Mouse (Mus musculus): ENCODE measurements around the gene Son. TPM values are rescaled to one million over a fixed set of nuclear protein-coding genes. Genes with fewer than 3 reads are reported as not detected.
"Not testable (repeated sequence)": the region's sequence is repeated elsewhere in the genome, so short reads cannot be mapped to it uniquely, and the experiment has no call there.

Gene Son
- polyA plus RNA-seq, 1 experiment: 200 TPM

DNA sequence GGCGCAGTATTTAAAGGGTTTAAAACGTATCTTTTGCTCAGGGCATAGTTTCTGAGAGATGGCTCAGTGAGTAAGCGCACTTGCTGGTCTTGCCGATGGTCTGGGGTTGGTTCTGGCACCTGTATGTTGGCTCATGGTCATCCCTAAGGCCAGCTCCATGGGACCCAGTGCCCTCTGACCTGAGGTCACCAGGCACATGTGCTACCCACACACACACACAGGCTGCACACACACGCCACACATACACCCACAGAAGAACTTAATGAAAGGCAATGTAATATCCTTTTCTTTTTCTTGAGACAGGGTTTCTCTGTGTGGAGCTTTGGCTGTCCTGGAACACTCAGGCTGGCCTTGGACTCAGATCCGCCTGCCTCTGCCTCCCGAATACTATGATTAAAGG lies 14.4 kb upstream of the Son start:
- no peak for DNase-seq
- Histone ChIP-seq H3K4me3 (replicated peaks; ENCODE audit: extremely low read depth, low read depth, low read length) (no peak overlapping the region), H3K4me1 (ENCODE audit: control insufficient read depth, insufficient read depth, low read length) (no peaks in the 10 kb centered on the region)
- TF ChIP-seq CTCF (IDR thresholded peaks at IDR 0.05; ENCODE audit: insufficient read depth, low read length) (no peak), POLR2A (IDR thresholded peaks at IDR 0.05; ENCODE audit: borderline replicate concordance, extremely low read depth, low read depth, low read length) (no peak)
- 90% methylated on average over 7 of the region's 7 CpGs for WGBS

- Histone ChIP-seq H3K4me3 (replicated peaks; ENCODE audit: extremely low read depth, low read depth, low read length) (no peak overlapping the region), H3K4me1 (ENCODE audit: control insufficient read depth, insufficient read depth, low read length) (no peaks in the 10 kb centered on the region)
- DNase-seq: no peak
- no peak for TF ChIP-seq POLR2A (IDR thresholded peaks at IDR 0.05; ENCODE audit: borderline replicate concordance, extremely low read depth, low read depth, low read length)
- no peak for TF ChIP-seq CTCF (IDR thresholded peaks at IDR 0.05; ENCODE audit: insufficient read depth, low read length)
- whole genome bisulfite sequencing: 74% methylated on average over 12 of the region's 12 CpGs
Observed at GRCm38 (mm10) chr16:91633641-91634040, 13.7 kb upstream of the Son start.

GRCm38 (mm10) chr16:91639161-91639560 lies 8.1 kb upstream of the Son start:
- H3K4me3 ChIP-seq (replicated peaks; ENCODE audit: extremely low read depth, low read depth, low read length): no peak overlapping the region
- DNase-seq: no peak
- H3K4me1 ChIP-seq (ENCODE audit: control insufficient read depth, insufficient read depth, low read length): no peaks in the 10 kb centered on the region
- TF ChIP-seq CTCF (IDR thresholded peaks at IDR 0.05; ENCODE audit: insufficient read depth, low read length) (no peak), POLR2A (IDR thresholded peaks at IDR 0.05; ENCODE audit: borderline replicate concordance, extremely low read depth, low read depth, low read length) (no peak)
- 93% methylated on average over 5 of the region's 5 CpGs for WGBS

- Histone ChIP-seq H3K4me1 (ENCODE audit: control insufficient read depth, insufficient read depth, low read length) (no peaks in the 10 kb centered on the region), H3K4me3 (replicated peaks; ENCODE audit: extremely low read depth, low read depth, low read length) (no peak overlapping the region)
- no peak for DNase-seq
- TF ChIP-seq CTCF (IDR thresholded peaks at IDR 0.05; ENCODE audit: insufficient read depth, low read length) (no peak), POLR2A (IDR thresholded peaks at IDR 0.05; ENCODE audit: borderline replicate concordance, extremely low read depth, low read depth, low read length) (no peak)
- 98% methylated on average over 2 of the region's 2 CpGs for WGBS
Observed at GRCm38 (mm10) chr16:91639636-91640035, 7.7 kb upstream of the Son start.

DNA sequence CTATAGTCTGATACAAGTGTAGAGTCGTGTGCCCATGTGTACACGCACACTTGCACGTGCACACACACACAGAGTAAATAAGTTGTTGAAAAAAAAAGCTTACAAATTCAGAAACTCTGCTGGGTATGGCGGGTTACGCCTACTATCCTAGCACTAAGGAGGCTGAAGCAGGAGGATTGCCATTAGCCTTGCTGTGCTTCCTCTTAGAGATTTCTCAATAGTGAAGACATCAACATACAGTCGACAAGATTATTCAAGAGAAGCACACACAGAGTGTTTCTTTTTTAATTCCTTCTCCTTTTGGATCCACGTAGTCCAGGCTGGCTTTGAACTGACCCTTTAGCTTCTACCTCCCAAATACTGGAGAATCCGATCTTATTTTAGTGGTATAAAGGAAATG lies 7.1 kb upstream of the Son start:
- no peak for DNase-seq
- Histone ChIP-seq H3K4me1 (ENCODE audit: control insufficient read depth, insufficient read depth, low read length) (no peaks in the 10 kb centered on the region), H3K4me3 (replicated peaks; ENCODE audit: extremely low read depth, low read depth, low read length) (no peak overlapping the region)
- 90% methylated on average over 8 of the region's 8 CpGs for whole genome bisulfite sequencing
- TF ChIP-seq CTCF (IDR thresholded peaks at IDR 0.05; ENCODE audit: insufficient read depth, low read length): no peak
- no peak for TF ChIP-seq POLR2A (IDR thresholded peaks at IDR 0.05; ENCODE audit: borderline replicate concordance, extremely low read depth, low read depth, low read length)

DNA sequence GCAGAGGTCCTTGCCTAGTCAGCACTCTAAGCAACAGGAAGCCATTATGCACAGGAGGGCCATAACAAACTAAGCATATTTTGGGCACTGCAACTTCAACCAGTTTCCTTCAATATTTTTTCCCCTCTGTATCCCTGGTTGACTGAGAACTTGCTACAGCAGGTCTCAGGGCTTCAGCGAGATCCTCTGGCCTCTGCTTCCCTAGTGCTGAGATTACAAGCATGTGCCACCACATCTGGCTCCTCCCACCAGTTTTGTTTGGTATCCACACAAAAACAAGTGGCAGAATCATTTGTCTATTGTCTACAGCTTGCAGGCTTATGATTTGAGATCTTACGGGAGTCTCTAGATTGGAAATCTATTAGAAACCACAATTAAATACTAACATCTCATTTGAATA lies 2.4 kb upstream of the Son start:
- 77% methylated on average over 2 of the region's 2 CpGs for WGBS

GRCm38 (mm10) chr16:91645420-91645819 lies 1.9 kb upstream of the Son start:
- not testable (repeated sequence) for DNase-seq; H3K4me1 ChIP-seq (ENCODE audit: control insufficient read depth, insufficient read depth, low read length); H3K4me3 ChIP-seq (replicated peaks; ENCODE audit: extremely low read depth, low read depth, low read length)
- WGBS: 40% methylated on average over 1 of the region's 2 CpGs

More for the DNA sequence above, 2.4 kb upstream of the Son start:
- TF ChIP-seq CTCF (IDR thresholded peaks at IDR 0.05; ENCODE audit: insufficient read depth, low read length) (no peak), POLR2A (IDR thresholded peaks at IDR 0.05; ENCODE audit: borderline replicate concordance, extremely low read depth, low read depth, low read length) (no peak)
- H3K4me1 ChIP-seq (ENCODE audit: control insufficient read depth, insufficient read depth, low read length): no peaks in the 10 kb centered on the region
- no peak for DNase-seq
- no peak overlapping the region for H3K4me3 ChIP-seq (replicated peaks; ENCODE audit: extremely low read depth, low read depth, low read length)

DNA sequence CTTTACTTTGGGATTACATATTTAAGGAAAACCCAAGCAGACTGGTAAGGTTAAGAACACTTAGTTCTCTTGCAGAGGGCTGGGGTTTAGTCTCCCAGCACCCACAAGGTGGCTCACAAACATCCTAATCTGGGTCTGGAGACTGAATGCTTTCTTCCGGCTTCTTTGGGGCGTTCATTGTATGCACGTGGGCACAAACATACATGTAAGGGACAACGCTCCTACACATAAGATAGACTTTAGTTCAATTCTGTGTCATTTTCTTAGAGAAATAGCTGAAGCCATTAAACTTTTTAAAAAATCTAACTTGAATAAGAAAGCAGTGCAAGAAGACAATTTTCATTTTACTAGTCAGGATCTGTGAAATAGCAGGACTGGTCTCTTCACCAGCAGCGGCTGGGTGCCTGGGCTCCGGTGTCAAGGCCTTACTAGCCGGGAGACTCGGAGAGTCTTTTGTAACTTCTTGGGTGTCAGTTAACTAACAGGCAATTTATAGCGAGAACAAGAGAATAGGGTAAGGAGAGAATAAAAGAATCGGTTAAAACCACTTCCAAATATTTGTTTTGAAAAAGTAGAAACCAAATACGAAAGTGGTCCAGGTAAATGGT lies 1.2 kb upstream of the Son start:
- Histone ChIP-seq H3K4me3 (replicated peaks; ENCODE audit: extremely low read depth, low read depth, low read length) (peak overlapping the region; percentile 98), H3K4me1 (ENCODE audit: control insufficient read depth, insufficient read depth, low read length) (no peaks in the 10 kb centered on the region)
- no peak for TF ChIP-seq CTCF (IDR thresholded peaks at IDR 0.05; ENCODE audit: insufficient read depth, low read length)
- TF ChIP-seq POLR2A (IDR thresholded peaks at IDR 0.05; ENCODE audit: borderline replicate concordance, extremely low read depth, low read depth, low read length): no peak
- no peak for DNase-seq
- WGBS: 5% methylated on average over 11 of the region's 11 CpGs

DNA sequence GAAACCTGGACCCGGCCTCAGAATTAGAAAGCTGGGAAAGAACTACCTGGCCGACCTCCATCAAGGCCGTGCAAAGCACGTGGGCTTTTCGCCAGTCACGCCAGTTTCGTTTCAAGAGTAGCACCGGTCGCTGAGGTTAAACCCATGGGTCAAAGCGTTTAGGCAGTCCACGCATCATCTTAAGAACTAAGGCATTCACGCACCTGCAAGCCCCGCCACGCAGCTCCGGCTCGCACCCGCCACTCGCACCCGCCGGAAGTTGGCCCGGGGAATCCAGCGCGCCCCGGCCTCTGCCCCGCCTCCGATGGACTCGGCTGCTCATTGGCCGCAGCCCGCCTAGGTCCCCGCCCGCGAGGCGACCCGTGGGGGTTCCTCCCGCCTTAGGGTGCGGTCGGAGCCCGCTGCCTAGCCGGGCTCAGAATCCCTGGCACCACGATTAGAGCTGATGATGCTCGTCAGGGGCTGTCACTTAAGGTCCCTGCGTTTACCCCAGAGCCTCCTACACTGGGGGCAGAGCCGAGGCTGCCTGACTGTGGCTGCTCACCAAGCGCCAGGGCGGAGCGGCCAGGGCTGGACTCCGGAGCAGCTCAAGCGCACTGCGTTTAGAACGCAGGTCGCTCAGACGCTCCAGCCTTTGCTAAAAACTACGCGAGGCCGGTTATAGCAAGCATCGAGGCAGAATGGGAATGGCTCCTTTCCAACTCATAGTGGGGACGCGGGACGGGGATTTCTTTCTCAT lies 456 bp upstream of the Son start, which contains the start of gene Gart:
Gene Gart (minus strand): TSS at position 272 of the 739 bp plus-strand sequence.
- H3K4me1 ChIP-seq (ENCODE audit: control insufficient read depth, insufficient read depth, low read length): no peaks in the 10 kb centered on the region
- H3K4me3 ChIP-seq (replicated peaks; ENCODE audit: extremely low read depth, low read depth, low read length): peak within 1 kb of the TSS; percentile 98
- under 1% methylated on average over 58 of the region's 59 CpGs for WGBS
- DNase-seq: peak; percentile 93
- TF ChIP-seq CTCF (IDR thresholded peaks at IDR 0.05; ENCODE audit: insufficient read depth, low read length): no peak
- TF ChIP-seq POLR2A (IDR thresholded peaks at IDR 0.05; ENCODE audit: borderline replicate concordance, extremely low read depth, low read depth, low read length): peak; percentile 99

DNA sequence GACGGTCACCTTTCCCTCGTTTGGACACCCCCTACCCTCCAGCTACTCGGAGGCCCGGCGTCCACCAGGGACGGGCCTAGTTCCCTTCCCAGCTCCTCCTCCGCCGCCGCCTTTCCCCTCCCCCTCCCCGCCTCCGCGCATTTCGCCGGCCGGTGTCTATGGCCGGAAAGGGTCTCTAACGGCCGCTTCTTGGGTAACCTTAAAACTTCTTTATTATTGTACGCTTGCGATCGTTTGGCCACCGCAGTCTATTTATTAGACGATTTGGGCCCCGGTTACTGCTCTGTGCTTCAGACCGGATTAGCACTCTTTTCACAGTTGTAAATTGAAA lies 879 bp downstream of the Son start:
- 1% methylated on average over 25 of the region's 25 CpGs for WGBS
- H3K4me1 ChIP-seq (ENCODE audit: control insufficient read depth, insufficient read depth, low read length): no peaks in the 10 kb centered on the region
- H3K4me3 ChIP-seq (replicated peaks; ENCODE audit: extremely low read depth, low read depth, low read length): peak overlapping the region; percentile 82
- TF ChIP-seq POLR2A (IDR thresholded peaks at IDR 0.05; ENCODE audit: borderline replicate concordance, extremely low read depth, low read depth, low read length) (peak; percentile 58; the same call in 1 of the 2 replicates), CTCF (IDR thresholded peaks at IDR 0.05; ENCODE audit: insufficient read depth, low read length) (no peak)
- peak; percentile 82 for DNase-seq

Data from lung, adult 2 months (tissue).